Mouse (Mus musculus) midbrain, embryonic 14.5 days (tissue): Measurements from ENCODE around the gene Akap10. TPM values are rescaled to one million over a fixed set of nuclear protein-coding genes. Genes with fewer than 3 reads are reported as not detected.
A peak's percentile ranks its signal among the peaks of the same experiment; 100 is the strongest.
"Not testable (repeated sequence)": the region's sequence is repeated elsewhere in the genome, so short reads cannot be mapped to it uniquely, and the experiment has no call there.

Source experiments
- ATAC-seq: fragments of 200-750 bp; cut with Nextera tagmentation; 2 replicates; pipeline ENCODE4 v1.8.0; 2017; ENCODE audit warnings: moderate number of reproducible peaks, moderate library complexity; ENCODE audit not compliant: low FRiP score, low TSS enrichment
- DNase-seq: peaks from one replicate; pipeline ENCODE4 v3.0.0-alpha.2; 2015
- H3K27ac ChIP-seq: fragments of 300-500 bp; sonication (generic); replicated peaks from 2 replicates; pipeline ENCODE4 v1.5.1; 2014; ENCODE audit warnings: mild to moderate bottlenecking, low read depth, low read length, moderate library complexity
- H3K27me3 ChIP-seq: fragments of 300-500 bp; sonication (generic); 2 replicates; pipeline ENCODE4 v1.6.1; 2014; ENCODE audit warnings: low read length, control low read depth, mixed read lengths; ENCODE audit not compliant: control insufficient read depth, insufficient read depth
- H3K36me3 ChIP-seq: fragments of 300-500 bp; sonication (generic); 2 replicates; pipeline ENCODE4 v1.6.1; 2014; ENCODE audit warnings: low read length, control low read depth; ENCODE audit not compliant: control insufficient read depth, insufficient read depth
- H3K4me1 ChIP-seq: fragments of 300-500 bp; sonication (generic); 2 replicates; pipeline ENCODE4 v1.6.1; 2014; ENCODE audit warnings: mild to moderate bottlenecking, antibody characterized with exemption, low read length, control low read depth; ENCODE audit not compliant: control insufficient read depth, insufficient read depth
- H3K4me2 ChIP-seq: fragments of 300-500 bp; sonication (generic); 2 replicates; pipeline ENCODE4 v1.6.1; 2014; ENCODE audit warnings: mild to moderate bottlenecking, low read length, moderate library complexity
- H3K4me3 ChIP-seq: fragments of 300-500 bp; sonication (generic); replicated peaks from 2 replicates; pipeline ENCODE4 v1.5.1; 2014; ENCODE audit warnings: low read depth, low read length
- H3K9ac ChIP-seq: fragments of 300-500 bp; sonication (generic); replicated peaks from 2 replicates; pipeline ENCODE4 v1.6.1; 2014; ENCODE audit warnings: mild to moderate bottlenecking, low read length, moderate library complexity
- H3K9me3 ChIP-seq: fragments of 300-500 bp; sonication (generic); 2 replicates; pipeline ENCODE4 v1.6.1; 2016; ENCODE audit warnings: low read length, control low read depth, mixed read lengths; ENCODE audit not compliant: control insufficient read depth
- WGBS: fragments of 180-500 bp; shearing (Covaris S2); extraction: QIAGEN DNeasy Blood & Tissue Kit; methylation state at CpG from one replicate; pipeline ENCODE4 v1.1.7; 2014; 5-methylcytosine and 5-hydroxymethylcytosine counted together
- polyA plus RNA-seq: library from polyadenylated mRNA; unstranded; fragments of >200 nt; fragmentation: Nextera tagmentation; extraction: Ambion mirVana; gene quantifications from 2 replicates; pipeline ENCODE4 v1.2.1, GENCODE M21; 2014

The Akap10 gene
- polyA plus RNA-seq, 1 experiment from 2014 or later: 16.7 TPM

- H3K9me3 ChIP-seq: no peaks in the 10 kb centered on the region
- no peaks in the 10 kb centered on the region for H3K4me1 ChIP-seq
- H3K27me3 ChIP-seq: 0 out of 2 replicates have a peak, but pooled peaks cover 5% of the 10 kb centered on the region
- H3K9ac ChIP-seq: no peak overlapping the region
- no peak for ATAC-seq
- H3K27ac ChIP-seq: no peak overlapping the region
- no peak overlapping the region for H3K4me2 ChIP-seq
- WGBS: 85% methylated on average over 6 of the region's 6 CpGs
- H3K36me3 ChIP-seq: no peaks in the 10 kb centered on the region
- H3K4me3 ChIP-seq: no peak overlapping the region
- DNase-seq: no peak
Observed at GRCm38 (mm10) chr11:61962684-61963083, 32.6 kb upstream of the Akap10 start.

- no peak overlapping the region for H3K4me3 ChIP-seq
- H3K9ac ChIP-seq: no peak overlapping the region
- H3K9me3 ChIP-seq: no peaks in the 10 kb centered on the region
- H3K27me3 ChIP-seq: 0 out of 2 replicates have a peak, but pooled peaks cover 6% of the 10 kb centered on the region
- no peak for ATAC-seq
- no peak overlapping the region for H3K4me2 ChIP-seq
- H3K36me3 ChIP-seq: no peaks in the 10 kb centered on the region
- H3K27ac ChIP-seq: no peak overlapping the region
- WGBS: 87% methylated on average over 2 of the region's 2 CpGs
- no peaks in the 10 kb centered on the region for H3K4me1 ChIP-seq
- DNase-seq: no peak
Observed at GRCm38 (mm10) chr11:61960096-61960495, 30.0 kb upstream of the Akap10 start.

GRCm38 (mm10) chr11:61958706-61959105 is 28.7 kb upstream of the Akap10 start:
- H3K9ac ChIP-seq, H3K4me2 ChIP-seq, H3K27me3 ChIP-seq, ATAC-seq, DNase-seq, H3K27ac ChIP-seq, H3K4me3 ChIP-seq, H3K36me3 ChIP-seq, H3K4me1 ChIP-seq, H3K9me3 ChIP-seq: not testable (repeated sequence)
- WGBS: 59% methylated on average over 6 of the region's 6 CpGs

- H3K9me3 ChIP-seq: no peaks in the 10 kb centered on the region
- peak overlapping the region; percentile 66 for H3K4me3 ChIP-seq
- no peaks in the 10 kb centered on the region for H3K36me3 ChIP-seq
- no peak overlapping the region for H3K27ac ChIP-seq
- peak overlapping the region; percentile 100 for H3K4me2 ChIP-seq
- no peaks in the 10 kb centered on the region for H3K4me1 ChIP-seq
- H3K9ac ChIP-seq: peak overlapping the region; percentile 52
- H3K27me3 ChIP-seq: 0 out of 2 replicates have a peak, but pooled peaks cover 6% of the 10 kb centered on the region
- 3% methylated on average over 25 of the region's 25 CpGs for WGBS
- ATAC-seq (no peak; the same call in 1 of the 2 replicates), DNase-seq (peak; percentile 77)
Observed at GRCm38 (mm10) chr11:61957296-61957813, 27.3 kb upstream of the Akap10 start.

GRCm38 (mm10) chr11:61956572-61957295 is 26.7 kb upstream of the Akap10 start, which contains the start of gene Specc1:
Gene Specc1 (plus strand): TSS chr11:61956763.
- H3K27ac ChIP-seq: no peak within 1 kb of the TSS
- ATAC-seq: peak; percentile 92

GRCm38 (mm10) chr11:61955951-61956350 is 25.9 kb upstream of the Akap10 start:
- ATAC-seq (no peak), DNase-seq (no peak)
- Histone ChIP-seq H3K27me3 (0 out of 2 replicates have a peak, but pooled peaks cover 6% of the 10 kb centered on the region), H3K4me1 (no peaks in the 10 kb centered on the region), H3K9me3 (no peaks in the 10 kb centered on the region), H3K27ac (no peak overlapping the region), H3K4me2 (no peak overlapping the region), H3K9ac (no peak overlapping the region), H3K36me3 (no peaks in the 10 kb centered on the region), H3K4me3 (no peak overlapping the region)
- 81% methylated on average over 6 of the region's 6 CpGs for WGBS

More at GRCm38 (mm10) chr11:61956572-61957295, 26.7 kb upstream of the Akap10 start, which contains the start of gene Specc1:
- H3K4me2 ChIP-seq: peak within 1 kb of the TSS; percentile 100
- under 1% methylated on average over 58 of the region's 58 CpGs for WGBS
- H3K9ac ChIP-seq: peak within 1 kb of the TSS; percentile 52
- DNase-seq: peak; percentile 95
- H3K9me3 ChIP-seq: no peaks in the 10 kb centered on the region
- H3K4me1 ChIP-seq: no peaks in the 10 kb centered on the region
- 0 out of 2 replicates have a peak, but pooled peaks cover 6% of the 10 kb centered on the region for H3K27me3 ChIP-seq
- H3K4me3 ChIP-seq: peak within 1 kb of the TSS; percentile 66
- H3K36me3 ChIP-seq: no peaks in the 10 kb centered on the region

GRCm38 (mm10) chr11:61955136-61955535 is 25.1 kb upstream of the Akap10 start:
- H3K36me3 ChIP-seq: no peaks in the 10 kb centered on the region
- no peak overlapping the region for H3K27ac ChIP-seq
- H3K27me3 ChIP-seq: 0 out of 2 replicates have a peak, but pooled peaks cover 6% of the 10 kb centered on the region
- H3K4me3 ChIP-seq: no peak overlapping the region
- H3K9ac ChIP-seq: no peak overlapping the region
- DNase-seq (no peak), ATAC-seq (no peak)
- 74% methylated on average over 6 of the region's 6 CpGs for WGBS
- no peak overlapping the region for H3K4me2 ChIP-seq
- H3K9me3 ChIP-seq: no peaks in the 10 kb centered on the region
- H3K4me1 ChIP-seq: no peaks in the 10 kb centered on the region

- DNase-seq: peak; percentile 93
- Histone ChIP-seq H3K9ac (no peak overlapping the region), H3K27ac (no peak overlapping the region), H3K36me3 (no peaks in the 10 kb centered on the region), H3K9me3 (no peaks in the 10 kb centered on the region), H3K27me3 (no peaks in the 10 kb centered on the region), H3K4me2 (no peak overlapping the region), H3K4me3 (no peak overlapping the region), H3K4me1 (no peaks in the 10 kb centered on the region)
- WGBS: 17% methylated on average over 10 of the region's 10 CpGs
- no peak for ATAC-seq
Observed at GRCm38 (mm10) chr11:61950632-61951031, 20.6 kb upstream of the Akap10 start.

GRCm38 (mm10) chr11:61949315-61949714 is 19.3 kb upstream of the Akap10 start:
- Histone ChIP-seq H3K9ac (no peak overlapping the region), H3K4me2 (no peak overlapping the region), H3K4me3 (no peak overlapping the region), H3K4me1 (no peaks in the 10 kb centered on the region), H3K9me3 (no peaks in the 10 kb centered on the region), H3K27me3 (no peaks in the 10 kb centered on the region), H3K36me3 (no peaks in the 10 kb centered on the region), H3K27ac (no peak overlapping the region)
- ATAC-seq (no peak), DNase-seq (peak; percentile 84)
- 2% methylated on average over 3 of the region's 3 CpGs for WGBS
